Mouse (Mus musculus) Muller cell, postnatal 12 days (primary cell): ENCODE results near the gene Ahcyl1.
"Not testable (repeated sequence)": the region's sequence is repeated elsewhere in the genome, so short reads cannot be mapped to it uniquely, and the experiment has no call there.

Experiments
- DNase-seq: peaks from one replicate; pipeline ENCODE4 v3.0.0-alpha.2; 2015; ENCODE audit errors: inconsistent ontology term

Ahcyl1 gene

GRCm38 (mm10) chr3:107695948-107696881 lies at the start of gene Ahcyl1:
Gene Ahcyl1 (minus strand): TSS chr3:107696560.
- peak; percentile 99 for DNase-seq

- no peak for DNase-seq
Observed at GRCm38 (mm10) chr3:107746026-107746425, 49.7 kb upstream of the Ahcyl1 start.

GRCm38 (mm10) chr3:107743650-107744049 lies 47.3 kb upstream of the Ahcyl1 start:
- DNase-seq = no peak

- peak; percentile 68 for DNase-seq
Observed at GRCm38 (mm10) chr3:107743107-107743506, 46.7 kb upstream of the Ahcyl1 start.

- DNase-seq = no peak
Observed at GRCm38 (mm10) chr3:107742071-107742710, 45.8 kb upstream of the Ahcyl1 start.

- DNase-seq = no peak
Observed at GRCm38 (mm10) chr3:107741387-107741786, 45.0 kb upstream of the Ahcyl1 start.

GRCm38 (mm10) chr3:107740578-107741207 lies 44.3 kb upstream of the Ahcyl1 start:
- peak; percentile 95 for DNase-seq

GRCm38 (mm10) chr3:107739966-107740365 lies 43.6 kb upstream of the Ahcyl1 start:
- DNase-seq = no peak

- no peak for DNase-seq
Observed at GRCm38 (mm10) chr3:107739456-107739855, 43.1 kb upstream of the Ahcyl1 start.

GRCm38 (mm10) chr3:107738620-107739019 lies 42.3 kb upstream of the Ahcyl1 start:
- DNase-seq = no peak

GRCm38 (mm10) chr3:107737609-107738190 lies 41.3 kb upstream of the Ahcyl1 start:
- peak; percentile 65 for DNase-seq

- DNase-seq = not testable (repeated sequence)
Observed at GRCm38 (mm10) chr3:107735620-107736019, 39.3 kb upstream of the Ahcyl1 start.

- DNase-seq = peak; percentile 70
Observed at GRCm38 (mm10) chr3:107733329-107733728, 37.0 kb upstream of the Ahcyl1 start.

- DNase-seq = no peak
Observed at GRCm38 (mm10) chr3:107730236-107730635, 33.9 kb upstream of the Ahcyl1 start.

- DNase-seq = no peak
Observed at GRCm38 (mm10) chr3:107728509-107728908, 32.1 kb upstream of the Ahcyl1 start.

- DNase-seq = no peak
Observed at GRCm38 (mm10) chr3:107715971-107716370, 19.6 kb upstream of the Ahcyl1 start.

- DNase-seq = no peak
Observed at GRCm38 (mm10) chr3:107714276-107714933, 18.0 kb upstream of the Ahcyl1 start.

- no peak for DNase-seq
Observed at GRCm38 (mm10) chr3:107712081-107712480, 15.7 kb upstream of the Ahcyl1 start.

- DNase-seq = peak; percentile 42
Observed at GRCm38 (mm10) chr3:107709156-107709555, 12.8 kb upstream of the Ahcyl1 start.

- DNase-seq = peak; percentile 26
Observed at GRCm38 (mm10) chr3:107707239-107707638, 10.9 kb upstream of the Ahcyl1 start.

GRCm38 (mm10) chr3:107706164-107706563 lies 9.8 kb upstream of the Ahcyl1 start:
- DNase-seq = peak; percentile 91

GRCm38 (mm10) chr3:107704371-107704705 lies 8.0 kb upstream of the Ahcyl1 start:
- no peak for DNase-seq
